Mouse (Mus musculus): ENCODE data around the gene Ppme1. TPM values are rescaled to one million over a fixed set of nuclear protein-coding genes. Genes with fewer than 3 reads are reported as not detected.
A peak's percentile ranks its signal among the peaks of the same experiment; 100 is the strongest.

Gene Ppme1
- total RNA-seq, 2 experiments from 2014 or later: 155 to 156 TPM

DNA sequence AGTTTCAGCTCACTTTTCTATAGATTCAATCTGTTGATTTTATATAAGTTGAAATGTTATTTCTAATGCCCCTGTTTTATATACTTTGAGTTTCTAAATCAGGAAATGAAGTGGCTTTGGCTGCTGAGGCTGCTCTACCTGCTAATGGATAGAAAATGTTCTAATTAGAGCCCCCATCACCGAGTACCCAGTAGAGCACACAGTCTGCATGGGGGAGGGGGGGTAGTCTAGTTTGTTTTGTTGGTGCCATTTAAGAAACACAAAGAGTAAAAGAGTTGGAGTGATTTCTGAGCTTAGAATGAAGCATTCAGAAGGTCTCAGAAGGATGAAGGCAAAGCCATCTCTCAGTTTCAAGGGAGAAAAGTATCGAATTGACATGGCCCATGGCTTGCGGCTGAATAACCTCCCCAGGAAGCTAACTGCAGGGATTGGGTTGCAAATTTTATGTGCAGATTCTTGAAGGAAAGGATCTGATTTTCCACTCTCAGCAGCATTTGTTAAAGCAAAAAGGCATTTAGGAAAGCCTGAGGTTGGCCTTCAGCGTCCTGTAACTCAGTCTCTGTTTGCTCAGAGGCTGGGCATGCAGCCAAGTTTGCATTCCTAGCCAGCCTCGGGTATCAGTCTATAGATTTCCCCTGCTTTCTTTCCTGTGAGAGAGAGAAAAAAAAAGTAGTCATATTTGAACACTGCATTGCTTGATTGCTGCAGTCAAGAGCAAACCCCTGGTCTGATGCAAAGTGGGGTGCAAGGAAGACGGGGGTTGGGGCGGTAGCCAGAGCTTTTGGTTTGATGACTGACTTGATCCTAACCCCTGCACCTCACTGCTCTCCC, 84.1 kb downstream of the Ppme1 start:
- intact Hi-C loops (cut with DNase I): no loop called here
- DNase-seq (ENCODE audit: low spot score in 2 of 2): peak in 1 of 2 experiments; percentile 45

DNA sequence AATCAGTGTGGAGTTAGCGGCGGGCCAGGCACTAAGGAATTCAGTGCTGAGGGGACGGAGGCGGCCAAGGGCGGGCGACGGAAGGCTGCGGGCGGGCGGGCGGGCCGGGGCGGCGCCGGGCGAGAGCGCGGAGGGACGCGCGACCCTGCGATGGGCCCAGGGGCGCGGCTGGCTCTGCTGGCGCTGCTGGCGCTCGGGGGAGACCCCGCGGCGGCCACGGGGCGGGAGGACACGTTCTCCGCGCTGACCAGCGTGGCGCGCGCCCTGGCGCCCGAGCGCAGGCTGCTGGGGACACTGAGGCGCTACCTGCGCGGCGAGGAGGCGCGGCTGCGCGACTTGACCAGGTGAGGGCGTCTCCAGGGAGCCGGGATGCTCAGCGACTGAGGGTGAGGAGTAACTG, 86.7 kb downstream of the Ppme1 start, which contains the start of gene P4ha3:
P4ha3 (plus strand) TSS at position 138 of the 400 bp plus-strand sequence.
- intact Hi-C loops (cut with DNase I): no loop called here
- peak in 1 of 2 experiments; percentile 28 for DNase-seq (ENCODE audit: low spot score in 2 of 2)

DNA sequence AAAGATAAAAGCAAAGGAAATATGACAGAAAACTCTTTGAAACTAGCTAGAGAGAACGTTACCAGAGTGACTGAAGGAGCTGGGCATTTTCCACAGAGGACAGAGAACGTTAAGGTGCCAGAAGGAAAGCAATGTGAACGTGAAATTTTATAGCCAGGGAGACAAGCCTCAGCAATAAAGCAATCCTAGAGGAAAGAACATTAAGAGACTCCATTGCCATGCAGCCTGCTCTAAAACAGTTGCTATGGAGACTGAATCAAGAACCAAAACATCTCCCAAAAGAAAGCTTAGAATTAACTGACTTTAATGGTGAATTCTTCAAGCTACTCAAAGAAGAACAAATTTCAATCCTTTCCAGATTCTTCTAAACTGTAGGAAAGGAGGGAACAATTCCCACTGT, 88.8 kb downstream of the Ppme1 start:
- no peak for DNase-seq (ENCODE audit: low spot score in 2 of 2)
- intact Hi-C loops (cut with DNase I): no loop called here

DNA sequence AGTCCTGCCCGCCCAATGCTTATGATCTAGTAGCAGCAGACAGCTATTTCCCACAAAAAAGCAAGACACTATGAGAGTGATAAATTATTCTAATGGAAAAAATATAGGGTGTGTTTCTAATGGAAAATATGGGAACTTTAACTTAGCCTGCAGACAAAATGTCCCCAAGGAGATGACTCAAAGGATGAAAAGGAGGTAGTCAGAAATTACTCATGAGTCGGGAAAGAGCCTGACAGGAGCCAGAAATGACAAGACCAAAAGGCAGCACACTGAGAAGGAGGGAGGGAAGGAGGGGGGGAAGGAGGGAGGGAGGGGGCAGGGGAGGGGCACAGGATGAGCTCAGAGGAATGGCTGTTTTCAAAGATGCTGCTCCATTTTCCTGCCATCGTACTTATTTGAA, 90.5 kb downstream of the Ppme1 start:
- intact Hi-C loops (cut with DNase I): no loop called here
- DNase-seq (ENCODE audit: low spot score in 2 of 2): no peak

DNA sequence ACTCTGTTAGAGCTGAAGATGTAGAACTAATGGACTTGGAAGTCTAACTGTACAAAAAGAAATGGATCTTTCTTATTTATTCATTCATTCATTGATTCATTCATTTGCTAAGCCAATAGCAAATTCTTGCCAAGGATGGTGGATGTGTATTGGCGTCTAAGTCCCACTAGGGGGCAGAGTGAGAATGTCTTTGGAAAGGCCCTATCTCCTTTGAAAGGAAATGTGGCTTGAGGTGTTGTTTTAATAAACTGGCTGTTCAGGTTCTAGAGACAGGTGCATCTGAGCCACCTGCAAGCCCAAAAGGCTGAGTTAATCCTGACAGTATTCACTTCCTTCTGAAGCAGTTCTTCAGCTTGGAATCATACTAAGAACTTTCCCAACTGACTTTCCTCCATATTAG, 92.3 kb downstream of the Ppme1 start:
- peak; percentile 59 to 67 for DNase-seq (ENCODE audit: low spot score in 2 of 2)

More for the DNA sequence above, 92.3 kb downstream of the Ppme1 start:
- intact Hi-C loops (cut with DNase I): loop anchor here (1.0 kb wide), 1 partner anchor 45 kb away; no protein-coding TSS in a partner anchor

Other genes with a start within 250 kb of the Ppme1 start
- gene Lipt2, start 213.0 kb downstream of the Ppme1 start, total RNA-seq (2021): 1 to 10 TPM; 4.3 to 5.5 TPM
- gene Kcne3, start 195.8 kb downstream of the Ppme1 start, total RNA-seq (2021): not detected
- gene Pgm2l1, start 144.9 kb downstream of the Ppme1 start, total RNA-seq (2021): 100 to 1,000 TPM; 465 to 490 TPM
- 1 to 10 TPM; 6.4 to 6.9 TPM for gene P4ha3, start 86.8 kb downstream of the Ppme1 start, total RNA-seq (2021)
- 10 to 100 TPM; 16.9 to 18.2 TPM for gene C2cd3, start 74 bp downstream of the Ppme1 start, total RNA-seq (2021)
- gene Ucp3, start 100.7 kb upstream of the Ppme1 start, total RNA-seq (2021): 1 to 10 TPM; 1.2 to 1.7 TPM
- gene Ucp2, start 121.0 kb upstream of the Ppme1 start, total RNA-seq (2021): 10 to 100 TPM; 67.7 to 85.6 TPM
- gene Dnajb13, start 142.7 kb upstream of the Ppme1 start, total RNA-seq (2021): under 1 TPM; 0.36 to 0.66 TPM
- gene Coa4, start 164.8 kb upstream of the Ppme1 start, total RNA-seq (2021): 10 to 100 TPM in 1 of 2 experiments, 1 to 10 TPM in 1; 9.4 to 10.6 TPM
- gene Rab6a, start 235.1 kb upstream of the Ppme1 start, total RNA-seq (2021): 100 to 1,000 TPM; 389 to 396 TPM
- 10 to 100 TPM; 54.5 to 55.7 TPM for gene Mrpl48, start 236.0 kb upstream of the Ppme1 start, total RNA-seq (2021)

All from left cerebral cortex, postnatal 14 days (tissue).